Mouse (Mus musculus) urinary bladder, postnatal 0 days (tissue): ENCODE data around the gene Trappc5. TPM values are rescaled to one million over a fixed set of nuclear protein-coding genes. Genes with fewer than 3 reads are reported as not detected.

ENCODE experiments used
- polyA plus RNA-seq: library from polyadenylated mRNA; unstranded; fragments of >200 nt; fragmentation: Nextera tagmentation; extraction: Ambion mirVana; gene quantifications from 2 replicates; pipeline ENCODE4 v1.2.1, GENCODE M21; 2015

Trappc5 gene
- 23.6 and 24.4 TPM in 2 replicates for polyA plus RNA-seq

GRCm38 (mm10) chr8:3676131-3676992 lies at the start of gene Trappc5:
Trappc5 (plus strand) TSS chr8:3676299.

GRCm38 (mm10) chr8:3630647-3631477 lies 45.2 kb upstream of the Trappc5 start, which contains the start of gene Stxbp2:
Stxbp2 (plus strand) TSS chr8:3630955.

GRCm38 (mm10) chr8:3655526-3655925 lies 20.6 kb upstream of the Trappc5 start, which contains the start of gene Retn:
Retn (plus strand) TSS chr8:3655770.

GRCm38 (mm10) chr8:3665507-3665906 lies 10.6 kb upstream of the Trappc5 start, which contains the start of gene Mcemp1:
Mcemp1 (plus strand) TSS chr8:3665754.

GRCm38 (mm10) chr8:3671980-3672491 lies 4.1 kb upstream of the Trappc5 start, which contains the start of gene Fcor:
Fcor (minus strand) TSS chr8:3672362.

GRCm38 (mm10) chr8:3694121-3694520 lies 18.0 kb downstream of the Trappc5 start, which contains the start of gene Fcer2a:
Fcer2a (minus strand) TSS chr8:3694175.

GRCm38 (mm10) chr8:3720551-3720950 lies 44.5 kb downstream of the Trappc5 start, which contains the start of gene Clec4g:
Clec4g (minus strand) TSS chr8:3720651.

Other genes with a start within 250 kb of the Trappc5 start
- gene Pex11g, start 208.6 kb upstream of the Trappc5 start, polyA plus RNA-seq: 5.5 and 7.1 TPM in 2 replicates
- 0.10 TPM in 1 of 2 replicates, not detected in the other for gene Tex45, start 205.4 kb upstream of the Trappc5 start, polyA plus RNA-seq
- 17.3 and 18.6 TPM in 2 replicates for gene Zfp358, start 183.2 kb upstream of the Trappc5 start, polyA plus RNA-seq
- gene Mcoln1, start 175.8 kb upstream of the Trappc5 start, polyA plus RNA-seq: 30.1 and 32.9 TPM in 2 replicates
- 17.0 and 17.4 TPM in 2 replicates for gene Pnpla6, start 160.9 kb upstream of the Trappc5 start, polyA plus RNA-seq
- 0.25 TPM in 1 of 2 replicates, not detected in the other for gene C330021F23Rik, start 108.3 kb upstream of the Trappc5 start, polyA plus RNA-seq
- gene Camsap3, start 89.0 kb upstream of the Trappc5 start, polyA plus RNA-seq: 4.9 and 5.3 TPM in 2 replicates
- 24.4 and 25.8 TPM in 2 replicates for gene Xab2, start 55.0 kb upstream of the Trappc5 start, polyA plus RNA-seq
- gene Pet100, start 54.8 kb upstream of the Trappc5 start, polyA plus RNA-seq: 104 and 109 TPM in 2 replicates
- not detected in 2 replicates for gene Pcp2, start 50.8 kb upstream of the Trappc5 start, polyA plus RNA-seq
- gene Stxbp2, start 45.3 kb upstream of the Trappc5 start, polyA plus RNA-seq: 72.6 and 85.6 TPM in 2 replicates
- not detected in 2 replicates for gene Retn, start 20.5 kb upstream of the Trappc5 start, polyA plus RNA-seq
- 0.69 and 7.5 TPM in 2 replicates for gene Mcemp1, start 10.5 kb upstream of the Trappc5 start, polyA plus RNA-seq
- 3.4 and 8.5 TPM in 2 replicates for gene Fcor, start 3.9 kb upstream of the Trappc5 start, polyA plus RNA-seq
- gene Fcer2a, start 17.9 kb downstream of the Trappc5 start, polyA plus RNA-seq: 0.08 TPM in 1 of 2 replicates, not detected in the other
- 0.10 and 0.37 TPM in 2 replicates for gene Clec4g, start 44.4 kb downstream of the Trappc5 start, polyA plus RNA-seq
- not detected in 2 replicates for gene Cd209a, start 72.7 kb downstream of the Trappc5 start, polyA plus RNA-seq
- not detected in 2 replicates for gene Cd209e, start 178.0 kb downstream of the Trappc5 start, polyA plus RNA-seq
- not detected in 2 replicates for gene Cd209d, start 202.3 kb downstream of the Trappc5 start, polyA plus RNA-seq